Mouse (Mus musculus): ENCODE measurements around the gene Pcnx3. TPM values are rescaled to one million over a fixed set of nuclear protein-coding genes. Genes with fewer than 3 reads are reported as not detected.
A peak's percentile ranks its signal among the peaks of the same experiment; 100 is the strongest.

Pcnx3 gene
- polyA plus RNA-seq (2015; fragmentation: Nextera tagmentation; extraction: Ambion mirVana): 22.6 and 24.8 TPM in 2 replicates

DNA sequence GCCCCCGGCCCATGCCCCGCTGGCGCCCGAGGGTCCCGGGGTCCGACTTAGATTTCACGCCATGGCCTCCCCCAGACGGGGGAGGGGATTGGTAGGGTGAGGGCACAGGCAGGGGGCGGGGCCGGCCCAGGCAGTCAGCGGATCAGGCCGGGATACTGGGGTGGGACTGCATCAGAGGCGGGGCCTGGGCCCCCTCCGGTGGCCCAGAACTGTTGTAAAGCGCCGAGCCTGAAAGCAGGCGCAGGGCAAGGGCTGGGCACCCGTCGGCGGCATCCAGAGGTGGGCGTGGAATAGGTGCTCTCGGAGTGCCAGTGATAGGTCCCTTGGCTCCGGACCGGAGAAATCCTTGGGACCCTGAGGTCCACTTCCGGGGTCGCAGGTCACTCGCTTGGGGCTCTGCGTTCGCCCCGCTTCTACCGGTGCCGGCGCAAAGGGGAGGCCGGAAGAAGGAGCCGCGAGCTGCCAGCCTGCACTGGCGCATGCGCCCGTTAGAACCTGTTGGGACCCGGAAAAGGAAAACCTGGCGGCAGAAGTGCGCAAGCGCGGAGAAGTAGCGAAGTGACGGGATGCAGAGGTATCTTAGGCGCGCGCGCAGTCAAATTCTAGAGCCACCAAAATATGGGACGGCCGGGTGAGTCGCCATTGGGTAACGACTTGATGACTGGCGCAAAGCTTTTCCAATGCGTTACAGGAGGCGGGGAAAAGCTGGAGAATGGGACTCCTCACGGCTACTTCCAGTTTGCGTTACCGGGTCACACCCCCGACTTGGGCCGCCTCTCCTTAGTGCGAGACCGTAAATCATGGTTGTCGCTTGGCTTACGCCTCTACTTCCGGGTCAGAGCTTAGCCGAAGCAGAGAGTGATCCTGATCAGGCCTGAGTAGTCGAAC lies at the start of gene Pcnx3, which contains the start of gene Map3k11:
Gene Pcnx3, minus strand, starts transcription at position 709 of the 888 bp plus-strand sequence.
Gene Map3k11, plus strand, starts transcription at position 543 of the 888 bp plus-strand sequence.
- peak within 1 kb of the TSS; percentile 92 for H3K9ac ChIP-seq (ENCODE audit: low read depth, low read length)
- H3K27me3 ChIP-seq (replicated peaks; ENCODE audit: control insufficient read depth, insufficient read depth, low read length): no peaks in the 10 kb centered on the region
- peak within 1 kb of the TSS; percentile 87 for H3K27ac ChIP-seq (ENCODE audit: low read depth, low read length)
- WGBS: under 1% methylated on average over 68 of the region's 69 CpGs
- peak within 1 kb of the TSS; percentile 100 for H3K4me2 ChIP-seq (ENCODE audit: low read length)
- H3K4me1 ChIP-seq (ENCODE audit: control insufficient read depth, insufficient read depth, low read depth, low read length): peaks cover 43% of the 10 kb centered on the region
- no peaks in the 10 kb centered on the region for H3K9me3 ChIP-seq (ENCODE audit: control insufficient read depth, low read length)
- H3K4me3 ChIP-seq (ENCODE audit: low read length): peak within 1 kb of the TSS; percentile 97
- H3K36me3 ChIP-seq (ENCODE audit: control insufficient read depth, insufficient read depth, low read length): peaks cover 23% of the 10 kb centered on the region
- peak; percentile 97 for ATAC-seq

DNA sequence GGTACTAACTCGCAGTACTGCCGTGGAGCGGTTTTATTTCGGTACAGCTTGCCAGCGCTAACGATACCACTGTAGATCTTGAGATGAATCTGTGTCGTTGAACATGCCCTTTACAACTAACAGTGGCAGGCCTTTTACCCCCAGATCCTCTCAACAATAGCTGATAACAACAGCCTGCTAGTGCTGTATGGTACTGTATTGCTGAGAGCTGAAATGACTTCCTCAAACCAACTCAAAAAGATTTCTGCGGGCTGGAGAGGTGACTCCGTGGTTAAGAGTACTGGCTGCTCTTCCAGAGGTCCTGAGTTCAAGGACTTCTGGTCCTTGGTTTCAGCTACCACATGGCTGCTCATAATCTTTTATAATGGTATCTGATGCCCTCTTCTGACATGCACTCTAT lies 45.6 kb upstream of the Pcnx3 start:
- no peaks in the 10 kb centered on the region for H3K9me3 ChIP-seq (ENCODE audit: control insufficient read depth, low read length)
- H3K27me3 ChIP-seq (replicated peaks; ENCODE audit: control insufficient read depth, insufficient read depth, low read length): peaks cover 7% of the 10 kb centered on the region; the same call in 1 of the 2 replicates
- peaks cover 20% of the 10 kb centered on the region for H3K4me1 ChIP-seq (ENCODE audit: control insufficient read depth, insufficient read depth, low read depth, low read length)
- ATAC-seq: no peak
- 81% methylated on average over 9 of the region's 9 CpGs for WGBS
- H3K4me3 ChIP-seq (ENCODE audit: low read length): no peak overlapping the region
- H3K27ac ChIP-seq (ENCODE audit: low read depth, low read length): no peak overlapping the region
- no peak overlapping the region for H3K4me2 ChIP-seq (ENCODE audit: low read length)
- H3K36me3 ChIP-seq (ENCODE audit: control insufficient read depth, insufficient read depth, low read length): no peaks in the 10 kb centered on the region
- H3K9ac ChIP-seq (ENCODE audit: low read depth, low read length): no peak overlapping the region

DNA sequence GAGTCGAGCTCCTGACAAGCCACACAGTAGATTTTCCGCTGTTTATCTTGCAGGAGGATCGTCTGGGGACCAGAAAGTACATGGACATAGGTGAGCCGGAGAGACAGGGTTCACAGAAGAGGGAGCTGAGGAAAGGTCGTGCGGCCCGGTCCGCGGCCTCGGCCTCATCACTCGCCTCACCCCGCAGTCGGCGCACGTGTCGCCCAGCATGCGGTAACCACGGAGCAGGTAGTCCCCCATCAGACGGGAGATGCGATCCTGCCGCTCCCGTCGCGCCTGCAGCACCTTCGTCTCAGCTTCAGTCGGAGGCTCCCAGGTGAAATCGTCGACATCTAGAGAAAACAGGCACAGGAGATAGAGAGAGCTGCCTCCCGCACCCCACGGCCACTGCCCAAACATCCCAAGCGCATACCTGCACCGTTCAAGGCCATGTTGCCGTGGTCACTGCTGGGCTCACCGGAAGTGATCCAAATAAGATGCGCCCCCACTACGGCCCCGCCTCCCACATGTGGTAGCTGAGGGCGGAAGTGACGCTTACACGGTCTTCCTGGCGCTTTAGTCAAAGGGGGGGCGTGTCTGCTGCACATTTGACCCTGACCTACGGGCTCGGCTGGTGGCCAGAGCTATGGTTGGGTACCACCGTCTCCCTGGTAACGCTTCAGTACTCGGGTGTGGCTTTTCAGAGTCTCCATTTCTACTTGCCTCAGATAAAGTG lies 42.7 kb upstream of the Pcnx3 start:
- peak overlapping the region; percentile 57 for H3K4me3 ChIP-seq (ENCODE audit: low read length)
- H3K4me2 ChIP-seq (ENCODE audit: low read length): peak overlapping the region; percentile 83
- H3K4me1 ChIP-seq (ENCODE audit: control insufficient read depth, insufficient read depth, low read depth, low read length): peaks cover 41% of the 10 kb centered on the region
- H3K9me3 ChIP-seq (ENCODE audit: control insufficient read depth, low read length): no peaks in the 10 kb centered on the region
- peak overlapping the region; percentile 55; the same call in 1 of the 2 replicates for H3K27ac ChIP-seq (ENCODE audit: low read depth, low read length)
- H3K27me3 ChIP-seq (replicated peaks; ENCODE audit: control insufficient read depth, insufficient read depth, low read length): peaks cover 2% of the 10 kb centered on the region; the same call in 1 of the 2 replicates
- under 1% methylated on average over 47 of the region's 47 CpGs for WGBS
- H3K9ac ChIP-seq (ENCODE audit: low read depth, low read length): peak overlapping the region; percentile 79
- no peaks in the 10 kb centered on the region for H3K36me3 ChIP-seq (ENCODE audit: control insufficient read depth, insufficient read depth, low read length)
- ATAC-seq: peak; percentile 86

DNA sequence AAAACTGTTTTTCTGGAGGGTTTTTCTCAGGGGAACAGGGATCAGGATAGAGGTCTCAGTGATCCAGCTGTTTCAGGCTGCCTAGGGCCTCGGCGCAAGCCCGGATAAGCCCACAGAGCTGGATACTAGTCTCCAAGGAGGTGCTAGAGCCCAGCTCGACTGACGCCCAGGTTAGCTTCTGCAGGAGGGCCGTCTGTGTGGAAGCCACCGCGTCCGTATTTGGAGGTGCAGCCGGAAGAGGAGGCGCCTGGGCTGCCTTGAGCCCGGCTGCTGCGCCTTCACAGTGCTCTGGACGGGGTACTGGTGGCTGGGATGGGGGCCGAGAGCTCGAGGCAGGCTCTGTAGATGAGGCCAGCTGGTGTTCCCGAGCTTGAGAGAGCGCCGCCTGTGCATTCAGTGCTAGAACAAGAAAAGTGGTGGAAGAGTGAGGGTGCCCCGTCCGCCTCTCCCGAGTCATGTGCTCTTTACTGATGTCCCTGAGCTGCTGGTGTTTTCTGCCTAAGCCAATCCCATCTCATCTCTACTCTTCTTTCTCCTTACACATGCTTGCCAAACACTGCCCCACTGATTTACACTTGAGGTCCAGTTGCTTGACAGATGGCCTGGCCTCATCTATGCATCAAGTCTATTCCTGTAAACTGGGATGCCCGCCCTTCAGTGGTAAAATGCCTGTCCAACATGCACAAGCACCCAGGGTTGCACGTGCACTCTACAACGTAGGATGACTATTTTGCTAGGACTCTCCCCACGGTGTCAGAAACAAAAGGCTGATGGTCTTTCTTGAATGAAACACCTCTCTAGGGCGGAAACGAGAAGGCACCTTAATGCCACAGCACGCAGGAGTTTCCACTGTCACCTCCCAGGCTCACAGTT lies 41.8 kb upstream of the Pcnx3 start:
- Histone ChIP-seq H3K4me1 (ENCODE audit: control insufficient read depth, insufficient read depth, low read depth, low read length) (peaks cover 50% of the 10 kb centered on the region), H3K4me3 (ENCODE audit: low read length) (peak overlapping the region; percentile 57), H3K27ac (ENCODE audit: low read depth, low read length) (no peak overlapping the region), H3K9ac (ENCODE audit: low read depth, low read length) (peak overlapping the region; percentile 79), H3K4me2 (ENCODE audit: low read length) (peak overlapping the region; percentile 83), H3K36me3 (ENCODE audit: control insufficient read depth, insufficient read depth, low read length) (no peaks in the 10 kb centered on the region), H3K27me3 (replicated peaks; ENCODE audit: control insufficient read depth, insufficient read depth, low read length) (no peaks in the 10 kb centered on the region; the same call in 1 of the 2 replicates), H3K9me3 (ENCODE audit: control insufficient read depth, low read length) (no peaks in the 10 kb centered on the region)
- no peak for ATAC-seq
- 72% methylated on average over 29 of the region's 29 CpGs for WGBS

DNA sequence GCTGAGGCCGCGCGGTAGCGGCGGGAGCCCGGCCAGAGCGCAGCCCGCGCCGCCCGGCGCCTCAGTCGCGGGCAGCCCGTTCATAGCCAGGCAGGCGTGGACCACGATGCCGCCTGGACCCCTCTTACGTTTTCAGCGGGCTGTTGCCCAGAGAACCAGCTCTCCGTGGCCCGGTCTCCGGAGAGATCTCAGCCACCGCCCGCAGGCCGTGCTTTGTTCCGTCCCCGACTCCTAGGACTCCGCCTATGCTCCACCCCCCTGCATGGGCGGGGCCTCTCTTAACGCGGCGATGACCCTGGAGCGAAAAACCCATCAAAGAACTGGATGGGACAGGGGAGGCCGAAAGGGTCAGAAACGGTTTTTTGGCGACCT lies 40.7 kb upstream of the Pcnx3 start, which contains the start of gene Fam89b:
Gene Fam89b, minus strand, starts transcription at position 210 of the 372 bp plus-strand sequence.
- under 1% methylated on average over 31 of the region's 37 CpGs for WGBS
- Histone ChIP-seq H3K36me3 (ENCODE audit: control insufficient read depth, insufficient read depth, low read length) (no peaks in the 10 kb centered on the region), H3K9ac (ENCODE audit: low read depth, low read length) (peak within 1 kb of the TSS; percentile 99), H3K4me1 (ENCODE audit: control insufficient read depth, insufficient read depth, low read depth, low read length) (peaks cover 57% of the 10 kb centered on the region), H3K27ac (ENCODE audit: low read depth, low read length) (peak within 1 kb of the TSS; percentile 96), H3K4me3 (ENCODE audit: low read length) (peak within 1 kb of the TSS; percentile 93), H3K9me3 (ENCODE audit: control insufficient read depth, low read length) (no peaks in the 10 kb centered on the region), H3K27me3 (replicated peaks; ENCODE audit: control insufficient read depth, insufficient read depth, low read length) (no peaks in the 10 kb centered on the region), H3K4me2 (ENCODE audit: low read length) (peak within 1 kb of the TSS; percentile 99)
- peak; percentile 84 for ATAC-seq

GRCm38 (mm10) chr19:5728631-5729443 lies 40.1 kb upstream of the Pcnx3 start:
- Histone ChIP-seq H3K4me2 (ENCODE audit: low read length) (peak overlapping the region; percentile 99), H3K36me3 (ENCODE audit: control insufficient read depth, insufficient read depth, low read length) (no peaks in the 10 kb centered on the region), H3K27me3 (replicated peaks; ENCODE audit: control insufficient read depth, insufficient read depth, low read length) (no peaks in the 10 kb centered on the region), H3K27ac (ENCODE audit: low read depth, low read length) (peak overlapping the region; percentile 96), H3K4me3 (ENCODE audit: low read length) (peak overlapping the region; percentile 93), H3K9ac (ENCODE audit: low read depth, low read length) (peak overlapping the region; percentile 99), H3K4me1 (ENCODE audit: control insufficient read depth, insufficient read depth, low read depth, low read length) (peaks cover 57% of the 10 kb centered on the region), H3K9me3 (ENCODE audit: control insufficient read depth, low read length) (no peaks in the 10 kb centered on the region)
- WGBS: 4% methylated on average over 37 of the region's 37 CpGs
- peak; percentile 41 for ATAC-seq

- Histone ChIP-seq H3K4me2 (ENCODE audit: low read length) (peak overlapping the region; percentile 99), H3K9me3 (ENCODE audit: control insufficient read depth, low read length) (no peaks in the 10 kb centered on the region), H3K4me3 (ENCODE audit: low read length) (peak overlapping the region; percentile 93), H3K4me1 (ENCODE audit: control insufficient read depth, insufficient read depth, low read depth, low read length) (peaks cover 57% of the 10 kb centered on the region), H3K9ac (ENCODE audit: low read depth, low read length) (peak overlapping the region; percentile 99), H3K27me3 (replicated peaks; ENCODE audit: control insufficient read depth, insufficient read depth, low read length) (no peaks in the 10 kb centered on the region), H3K36me3 (ENCODE audit: control insufficient read depth, insufficient read depth, low read length) (no peaks in the 10 kb centered on the region; the same call in 1 of the 2 replicates), H3K27ac (ENCODE audit: low read depth, low read length) (peak overlapping the region; percentile 96)
- ATAC-seq: no peak
- 2% methylated on average over 14 of the region's 14 CpGs for WGBS
These were observed 39.0 kb upstream of the Pcnx3 start for GRCm38 (mm10) chr19:5727701-5728100.

Data from hindbrain, embryonic 16.5 days (tissue).